Mouse (Mus musculus): ENCODE results near the gene Six2.

GRCm38 (mm10) chr17:85691701-85692536 lies 3.8 kb upstream of the Six2 start:
- no peak for TF ChIP-seq CTCF (IDR thresholded peaks at IDR 0.05; ENCODE audit: control insufficient read depth, insufficient read depth, insufficient read length)
- TF ChIP-seq FOSL1 (IDR thresholded peaks at IDR 0.05; ENCODE audit: insufficient read depth, low read length, poor library complexity, severe bottlenecking): no peak
- no peak for TF ChIP-seq MYOG (IDR thresholded peaks at IDR 0.05; ENCODE audit: control insufficient read depth, extremely low read depth, insufficient read length)
- no peak for TF ChIP-seq MAX (IDR thresholded peaks at IDR 0.05)
- TF ChIP-seq USF1 (IDR thresholded peaks at IDR 0.05; ENCODE audit: low read depth): no peak
- no peak for TF ChIP-seq MYOD1 (IDR thresholded peaks at IDR 0.05; ENCODE audit: control insufficient read depth, insufficient read length, low read depth)
